Mouse (Mus musculus) forebrain, embryonic 13.5 days (tissue): ENCODE measurements around the gene Atp2b4. TPM values are rescaled to one million over a fixed set of nuclear protein-coding genes. Genes with fewer than 3 reads are reported as not detected.
A peak's percentile ranks its signal among the peaks of the same experiment; 100 is the strongest.
"Not testable (repeated sequence)": the region's sequence is repeated elsewhere in the genome, so short reads cannot be mapped to it uniquely, and the experiment has no call there.

Experiments used
- ATAC-seq: fragments of 200-750 bp; cut with Nextera tagmentation; 2 replicates; pipeline ENCODE4 v1.8.0; 2017
- H3K27ac ChIP-seq: fragments of 300-500 bp; sonication (generic); 2 replicates; pipeline ENCODE4 v1.5.1; 2015; ENCODE audit warnings: inconsistent platforms, mild to moderate bottlenecking, moderate library complexity
- H3K27me3 ChIP-seq: fragments of 300-500 bp; sonication (generic); 2 replicates; pipeline ENCODE4 v1.6.1; 2015; ENCODE audit warnings: mild to moderate bottlenecking, inconsistent platforms
- H3K36me3 ChIP-seq: fragments of 300-500 bp; sonication (generic); 2 replicates; pipeline ENCODE4 v1.6.1; 2015; ENCODE audit warnings: mild to moderate bottlenecking, inconsistent platforms; ENCODE audit not compliant: poor library complexity, severe bottlenecking
- H3K4me1 ChIP-seq: fragments of 300-500 bp; sonication (generic); 2 replicates; pipeline ENCODE4 v1.6.1; 2015; ENCODE audit warnings: inconsistent platforms
- H3K4me2 ChIP-seq: fragments of 300-500 bp; sonication (generic); 2 replicates; pipeline ENCODE4 v1.6.1; 2015; ENCODE audit warnings: inconsistent platforms, mild to moderate bottlenecking, moderate library complexity
- H3K4me3 ChIP-seq: fragments of 300-500 bp; sonication (generic); 2 replicates; pipeline ENCODE4 v1.5.1; 2015; ENCODE audit warnings: mild to moderate bottlenecking, inconsistent platforms
- H3K9ac ChIP-seq: fragments of 300-500 bp; sonication (generic); 2 replicates; pipeline ENCODE4 v1.6.1; 2015; ENCODE audit warnings: mild to moderate bottlenecking, inconsistent platforms
- H3K9me3 ChIP-seq: fragments of 300-500 bp; sonication (generic); replicated peaks from 2 replicates; pipeline ENCODE4 v1.6.1; 2016; ENCODE audit warnings: inconsistent platforms
- WGBS: fragments of 180-500 bp; shearing (Covaris S2); methylation state at CpG from one replicate; pipeline ENCODE4 v1.1.7; 2015; 5-methylcytosine and 5-hydroxymethylcytosine counted together
- polyA plus RNA-seq: library from polyadenylated mRNA; unstranded; fragments of >200 nt; fragmentation: Nextera tagmentation; extraction: Ambion mirVana; gene quantifications from 2 replicates; pipeline ENCODE4 v1.2.1, GENCODE M21; 2015

Atp2b4 gene
- polyA plus RNA-seq, 1 experiment from 2014 or later, result 6.7 TPM

- ATAC-seq, result no peak
- no peak overlapping the region for H3K9ac ChIP-seq
- H3K9me3 ChIP-seq, result no peaks in the 10 kb centered on the region
- no peak overlapping the region for H3K4me2 ChIP-seq
- H3K27ac ChIP-seq, result no peak overlapping the region
- no peaks in the 10 kb centered on the region for H3K27me3 ChIP-seq
- peaks cover 5% of the 10 kb centered on the region for H3K36me3 ChIP-seq
- H3K4me3 ChIP-seq, result no peak overlapping the region
- WGBS, result 36% methylated on average over 6 of the region's 6 CpGs
- H3K4me1 ChIP-seq, result peaks cover 11% of the 10 kb centered on the region
Observed at GRCm38 (mm10) chr1:133711376-133711775, 89.5 kb downstream of the Atp2b4 start.

- WGBS, result 43% methylated on average over 5 of the region's 6 CpGs
- Histone ChIP-seq H3K4me3 (no peak overlapping the region), H3K4me1 (peaks cover 11% of the 10 kb centered on the region), H3K27me3 (no peaks in the 10 kb centered on the region), H3K4me2 (no peak overlapping the region), H3K27ac (no peak overlapping the region), H3K36me3 (peaks cover 4% of the 10 kb centered on the region), H3K9ac (no peak overlapping the region), H3K9me3 (no peaks in the 10 kb centered on the region)
- no peak for ATAC-seq
Observed at GRCm38 (mm10) chr1:133710895-133711294, 89.9 kb downstream of the Atp2b4 start.

- ATAC-seq, result no peak
- Histone ChIP-seq H3K27me3 (no peaks in the 10 kb centered on the region), H3K36me3 (peaks cover 4% of the 10 kb centered on the region), H3K4me2 (no peak overlapping the region), H3K9me3 (no peaks in the 10 kb centered on the region), H3K27ac (no peak overlapping the region), H3K9ac (no peak overlapping the region), H3K4me1 (peaks cover 11% of the 10 kb centered on the region), H3K4me3 (no peak overlapping the region)
- WGBS, result 83% methylated on average over 3 of the region's 3 CpGs
Observed at GRCm38 (mm10) chr1:133709292-133709691, 91.5 kb downstream of the Atp2b4 start.

- H3K4me1 ChIP-seq, H3K27ac ChIP-seq, ATAC-seq, H3K4me2 ChIP-seq, H3K36me3 ChIP-seq, H3K9ac ChIP-seq, H3K4me3 ChIP-seq, H3K27me3 ChIP-seq, H3K9me3 ChIP-seq: not testable (repeated sequence)
- 35% methylated on average over 1 of the region's 2 CpGs for WGBS
Observed at GRCm38 (mm10) chr1:133701824-133702223, 99.0 kb downstream of the Atp2b4 start.

- WGBS, result 93% methylated on average over 12 of the region's 12 CpGs
Observed at GRCm38 (mm10) chr1:133697935-133698620, 102.8 kb downstream of the Atp2b4 start.

GRCm38 (mm10) chr1:133695901-133696300, 104.9 kb downstream of the Atp2b4 start:
- no peaks in the 10 kb centered on the region for H3K27me3 ChIP-seq
- no peak overlapping the region for H3K9ac ChIP-seq
- WGBS, result 21% methylated on average over 7 of the region's 7 CpGs
- H3K4me3 ChIP-seq, result no peak overlapping the region
- peak; percentile 38; the same call in 1 of the 2 replicates for ATAC-seq
- H3K4me2 ChIP-seq, result 0 out of 2 replicates have a peak overlapping the region, but pooled peaks have one; percentile 2
- H3K9me3 ChIP-seq, result no peaks in the 10 kb centered on the region
- peaks cover 26% of the 10 kb centered on the region for H3K4me1 ChIP-seq
- H3K36me3 ChIP-seq, result no peaks in the 10 kb centered on the region
- H3K27ac ChIP-seq, result peak overlapping the region; percentile 65; the same call in 1 of the 2 replicates

More at GRCm38 (mm10) chr1:133697935-133698620, 102.8 kb downstream of the Atp2b4 start:
- H3K27me3 ChIP-seq, result no peaks in the 10 kb centered on the region
- H3K9ac ChIP-seq, result no peak overlapping the region
- no peaks in the 10 kb centered on the region for H3K36me3 ChIP-seq
- no peak overlapping the region for H3K4me2 ChIP-seq
- H3K9me3 ChIP-seq, result no peaks in the 10 kb centered on the region
- H3K27ac ChIP-seq, result no peak overlapping the region
- no peak overlapping the region for H3K4me3 ChIP-seq
- no peak for ATAC-seq
- peaks cover 26% of the 10 kb centered on the region for H3K4me1 ChIP-seq

GRCm38 (mm10) chr1:133694876-133695275, 106.0 kb downstream of the Atp2b4 start:
- H3K4me1 ChIP-seq, result peaks cover 26% of the 10 kb centered on the region
- H3K36me3 ChIP-seq, result no peaks in the 10 kb centered on the region
- no peak for ATAC-seq
- no peak overlapping the region for H3K4me3 ChIP-seq
- WGBS, result 94% methylated on average over 1 of the region's 1 CpGs
- H3K9me3 ChIP-seq, result no peaks in the 10 kb centered on the region
- H3K27ac ChIP-seq, result no peak overlapping the region
- no peak overlapping the region for H3K9ac ChIP-seq
- H3K27me3 ChIP-seq, result no peaks in the 10 kb centered on the region
- no peak overlapping the region for H3K4me2 ChIP-seq

- H3K9me3 ChIP-seq, result no peaks in the 10 kb centered on the region
- no peak overlapping the region for H3K4me2 ChIP-seq
- H3K4me1 ChIP-seq, result peaks cover 26% of the 10 kb centered on the region
- WGBS, result 8% methylated on average over 1 of the region's 1 CpGs
- H3K27ac ChIP-seq, result no peak overlapping the region
- H3K9ac ChIP-seq, result no peak overlapping the region
- no peaks in the 10 kb centered on the region for H3K27me3 ChIP-seq
- H3K36me3 ChIP-seq, result no peaks in the 10 kb centered on the region
- no peak for ATAC-seq
- H3K4me3 ChIP-seq, result no peak overlapping the region
Observed at GRCm38 (mm10) chr1:133694301-133694700, 106.5 kb downstream of the Atp2b4 start.

GRCm38 (mm10) chr1:133693536-133694114, 107.2 kb downstream of the Atp2b4 start:
- WGBS, result 67% methylated on average over 11 of the region's 11 CpGs
- H3K4me2 ChIP-seq, result no peak overlapping the region
- H3K36me3 ChIP-seq, result no peaks in the 10 kb centered on the region
- no peak overlapping the region for H3K4me3 ChIP-seq
- no peaks in the 10 kb centered on the region for H3K27me3 ChIP-seq
- H3K4me1 ChIP-seq, result peaks cover 26% of the 10 kb centered on the region
- H3K9ac ChIP-seq, result no peak overlapping the region
- no peak overlapping the region for H3K27ac ChIP-seq
- ATAC-seq, result no peak
- H3K9me3 ChIP-seq, result no peaks in the 10 kb centered on the region

GRCm38 (mm10) chr1:133692195-133692594, 108.6 kb downstream of the Atp2b4 start:
- Histone ChIP-seq H3K36me3 (no peaks in the 10 kb centered on the region), H3K27ac (no peak overlapping the region), H3K4me3 (no peak overlapping the region), H3K4me1 (peaks cover 26% of the 10 kb centered on the region), H3K9me3 (no peaks in the 10 kb centered on the region), H3K4me2 (no peak overlapping the region), H3K27me3 (no peaks in the 10 kb centered on the region), H3K9ac (no peak overlapping the region)
- WGBS, result 40% methylated on average over 4 of the region's 4 CpGs
- no peak for ATAC-seq

- H3K4me1 ChIP-seq, result peaks cover 17% of the 10 kb centered on the region
- no peaks in the 10 kb centered on the region for H3K9me3 ChIP-seq
- H3K27me3 ChIP-seq, result no peaks in the 10 kb centered on the region
- H3K4me2 ChIP-seq, result no peak overlapping the region
- no peak overlapping the region for H3K9ac ChIP-seq
- H3K36me3 ChIP-seq, result no peaks in the 10 kb centered on the region
- no peak for ATAC-seq
- 97% methylated on average over 6 of the region's 6 CpGs for WGBS
- H3K27ac ChIP-seq, result no peak overlapping the region
- no peak overlapping the region for H3K4me3 ChIP-seq
Observed at GRCm38 (mm10) chr1:133691046-133691445, 109.8 kb downstream of the Atp2b4 start.

GRCm38 (mm10) chr1:133689897-133690296, 110.9 kb downstream of the Atp2b4 start, which contains the start of gene Lax1:
TSS of gene Lax1 (minus strand) at chr1:133690108.
- Histone ChIP-seq H3K36me3 (no peaks in the 10 kb centered on the region), H3K4me3 (no peak within 1 kb of the TSS), H3K9me3 (no peaks in the 10 kb centered on the region), H3K9ac (no peak within 1 kb of the TSS), H3K27me3 (no peaks in the 10 kb centered on the region), H3K4me1 (peaks cover 7% of the 10 kb centered on the region; the same call in 1 of the 2 replicates), H3K4me2 (no peak within 1 kb of the TSS), H3K27ac (no peak within 1 kb of the TSS)
- ATAC-seq, result no peak
- WGBS, result 64% methylated on average over 6 of the region's 6 CpGs
